Comparison of ENCODE assay signal across 24 mouse cellular contexts in the genomic region with DNA sequence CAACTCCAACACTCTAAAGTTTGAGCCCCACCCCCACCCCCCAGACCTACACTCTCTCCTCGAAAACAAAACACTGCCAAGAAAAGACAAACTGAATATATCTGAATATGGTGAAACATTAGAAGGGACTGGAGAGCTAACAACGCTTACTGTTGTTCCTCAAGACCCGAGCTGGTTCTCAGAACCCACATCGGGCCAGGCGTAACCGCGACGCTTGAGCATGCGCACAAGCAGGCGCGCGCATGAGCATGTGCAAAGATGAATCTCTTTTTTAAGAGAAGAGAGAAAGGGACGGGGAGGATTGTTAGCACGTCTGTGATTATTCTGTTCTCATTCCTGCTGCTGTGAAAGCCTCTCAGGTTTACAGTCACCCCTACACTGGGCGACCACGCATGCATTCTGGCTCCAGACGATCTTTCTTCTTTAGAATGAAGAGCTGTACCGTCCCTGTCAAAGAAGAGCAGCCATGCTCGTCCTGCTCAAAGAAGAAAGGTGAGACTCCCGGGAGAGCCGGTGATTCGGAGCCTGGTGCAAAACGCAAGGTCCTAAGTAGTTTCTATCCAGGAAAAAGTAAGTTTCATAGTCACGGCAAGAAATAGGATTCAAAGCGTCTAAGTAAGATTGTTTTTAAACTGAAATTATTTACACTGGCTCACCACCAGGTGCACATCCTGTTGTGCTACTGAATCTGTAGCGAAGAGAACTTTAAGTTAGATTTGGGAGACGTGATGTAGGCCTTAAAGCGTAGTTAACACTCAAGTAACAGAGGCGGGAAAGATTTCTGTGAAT. TPM values are rescaled to one million over a fixed set of nuclear protein-coding genes. Genes with fewer than 3 reads are reported as not detected.
DNase-seq lines count a peak whose midpoint lies in the region; ATAC-seq and TF ChIP-seq lines count a peak whose summit lies in the region.
"Had no signal": no experiment of that assay in that cellular context is flagged by ENCODE, and none has a peak within 500 bp of the region (broad histone marks: within the 10 kb centered on the region; RNA-seq: fewer than 3 reads in every experiment).

No protein-coding gene starts in this region.

- H3K4me2 ChIP-seq in kidney, postnatal 0 days (ENCODE audit: low read length), result peak overlapping the region; percentile 21; the same call in 1 of the 2 replicates
- H3K4me2 ChIP-seq: embryonic facial prominence, embryonic 15.5 days; hindbrain, embryonic 13.5 days had no signal

- 61% methylated on average over 29 of the region's 29 CpGs for WGBS in kidney, postnatal 0 days

- H3K27me3 ChIP-seq in kidney, postnatal 0 days (ENCODE audit: insufficient read depth, low read length), result no peaks in the 10 kb centered on the region
- H3K27me3 ChIP-seq: embryonic facial prominence, embryonic 15.5 days; hindbrain, embryonic 13.5 days had no signal

- peak; percentile 28; the same call in 1 of the 2 replicates for TF ChIP-seq CTCF in kidney, postnatal 0 days (IDR thresholded peaks at IDR 0.05; ENCODE audit: low read depth)

- no peaks in the 10 kb centered on the region for H3K9me3 ChIP-seq in kidney, postnatal 0 days (replicated peaks; ENCODE audit: low read length)
- H3K9me3 ChIP-seq: embryonic facial prominence, embryonic 15.5 days; forebrain, embryonic 10.5 days; heart, embryonic 10.5 days; hindbrain, embryonic 13.5 days had no signal

- ATAC-seq in kidney, postnatal 0 days (replicated peaks; ENCODE audit: low FRiP score, low read depth), result no peak
- no peak for ATAC-seq in CD4-positive, CD25-positive, alpha-beta regulatory T cell, adult 4 months
- ATAC-seq: forebrain, embryonic 16.5 days; intestine, postnatal 0 days had no signal

- DNase-seq in kidney, postnatal 0 days (ENCODE audit: low spot score), result peak; percentile 57
- DNase-seq in kidney, adult 11 months, result no peak
- peak; percentile 35 for DNase-seq in ES-CJ7 (ENCODE audit: low read depth, low spot score)
- DNase-seq in R1 (ENCODE audit: low read depth, low spot score), result peak; percentile 60
- DNase-seq in testis, postnatal 14 days (ENCODE audit: low spot score), result peak; percentile 21
- DNase-seq in ovary, postnatal 14 days (ENCODE audit: low spot score), result no peak
- DNase-seq: adrenal gland, adult 8-10 months; adrenal gland, postnatal 36 days; cerebellum, adult 8-10 months; cerebellum, postnatal 14 days; embryo, embryonic 11 days; gastrocnemius, postnatal 10 days; heart, adult 18-20 months; heart, postnatal 10 days; heart, postnatal 4 days had no signal

- no peak overlapping the region for H3K4me3 ChIP-seq in kidney, postnatal 0 days (replicated peaks; ENCODE audit: low read depth, low read length)
- H3K4me3 ChIP-seq: embryonic facial prominence, embryonic 15.5 days; erythroblast, embryonic 14.5 days; forebrain, embryonic 10.5 days; heart, embryonic 10.5 days; hindbrain, embryonic 13.5 days had no signal

- no peaks in the 10 kb centered on the region for H3K36me3 ChIP-seq in kidney, postnatal 0 days (ENCODE audit: insufficient read depth, low read length)
- H3K36me3 ChIP-seq: forebrain, embryonic 10.5 days; hindbrain, embryonic 13.5 days had no signal

- H3K4me1 ChIP-seq in kidney, postnatal 0 days (replicated peaks; ENCODE audit: insufficient read depth, low read length), result no peaks in the 10 kb centered on the region
- H3K4me1 ChIP-seq: embryonic facial prominence, embryonic 15.5 days; forebrain, embryonic 10.5 days; heart, embryonic 10.5 days; hindbrain, embryonic 13.5 days had no signal

- H3K9ac ChIP-seq in kidney, postnatal 0 days (ENCODE audit: low read depth, low read length), result no peak overlapping the region
- H3K9ac ChIP-seq: embryonic facial prominence, embryonic 15.5 days; hindbrain, embryonic 13.5 days had no signal

- H3K27ac ChIP-seq in kidney, postnatal 0 days, result no peak overlapping the region
- H3K27ac ChIP-seq: embryonic facial prominence, embryonic 15.5 days; forebrain, embryonic 10.5 days; heart, embryonic 10.5 days; hindbrain, embryonic 13.5 days had no signal

RNA-seq across cellular contexts. Expression of gene Arntl2, which starts 24.5 kb away (rescaled TPM):
- 1.2 and 1.8 TPM in 2 replicates for polyA plus RNA-seq in kidney, postnatal 0 days (2015; fragmentation: Nextera tagmentation; extraction: Ambion mirVana)
- 1 to 10 TPM; 1.3 to 1.7 TPM for polyA plus RNA-seq in CD4-positive, CD25-positive, alpha-beta regulatory T cell, adult 4 months (2017; shearing (Covaris generic))
- polyA plus RNA-seq: erythroblast, embryonic 14.5 days had no signal

RNA-seq across cellular contexts. Expression of gene Smco2, which starts 29.5 kb away (rescaled TPM):
- polyA plus RNA-seq in kidney, postnatal 0 days (2015; fragmentation: Nextera tagmentation; extraction: Ambion mirVana), result not detected in 2 replicates
- not detected for polyA plus RNA-seq in CD4-positive, CD25-positive, alpha-beta regulatory T cell, adult 4 months (2017; shearing (Covaris generic))
- polyA plus RNA-seq: embryonic facial prominence, embryonic 11.5 days; embryonic facial prominence, embryonic 15.5 days; erythroblast, embryonic 14.5 days; forebrain, embryonic 10.5 days; forebrain, embryonic 16.5 days; heart, embryonic 10.5 days; hindbrain, embryonic 13.5 days; intestine, postnatal 0 days had no signal

Comparison
In these comparisons a context has a peak if more than half of its experiments do, and no peak if none do; other contexts are left out.
1. DNase-seq: peak in kidney, postnatal 0 days (single experiment), ES-CJ7 (single experiment), R1 (single experiment) and testis, postnatal 14 days (single experiment); none in kidney, adult 11 months (single experiment) and ovary, postnatal 14 days (single experiment).